Comparison of ENCODE assay signal across 32 mouse cellular contexts in the genomic region with DNA sequence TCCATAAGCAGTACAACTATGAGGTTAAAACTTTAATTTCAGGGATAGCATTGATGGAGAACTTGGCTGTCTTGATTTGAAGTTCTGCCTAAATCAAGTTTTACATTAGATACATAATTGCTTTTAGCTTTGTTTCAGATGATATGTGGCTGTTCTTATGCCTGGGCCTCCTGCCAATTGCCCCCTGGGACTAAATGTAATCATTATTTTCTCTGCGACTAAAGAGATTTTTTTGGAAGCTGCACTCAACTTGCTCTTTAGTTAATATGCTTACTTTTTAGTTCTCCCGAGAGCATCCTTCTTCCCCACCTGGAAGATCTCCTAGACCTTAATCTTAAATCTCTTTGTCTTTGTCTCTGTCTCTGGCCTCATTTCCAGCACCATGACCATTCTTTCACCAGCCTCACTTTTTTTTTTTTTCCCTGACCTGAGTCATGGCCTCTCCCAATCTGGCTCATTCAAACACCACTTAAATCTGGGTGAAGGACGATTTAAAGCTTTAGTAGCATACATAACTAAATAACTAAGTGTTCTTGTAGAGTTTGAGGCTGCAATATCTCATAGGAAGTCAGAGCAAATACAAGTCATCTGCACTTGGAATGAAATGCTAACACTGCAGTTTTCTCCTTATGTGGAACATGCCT. TPM values are rescaled to one million over a fixed set of nuclear protein-coding genes. Genes with fewer than 3 reads are reported as not detected.
DNase-seq lines count a peak whose midpoint lies in the region; ATAC-seq and TF ChIP-seq lines count a peak whose summit lies in the region.
"Had no signal": no experiment of that assay in that cellular context is flagged by ENCODE, and none has a peak within 500 bp of the region (broad histone marks: within the 10 kb centered on the region; RNA-seq: fewer than 3 reads in every experiment).

No protein-coding gene starts in this region.

- no peak for TF ChIP-seq POLR2A in limb, embryonic 14.5 days (IDR thresholded peaks at IDR 0.05; ENCODE audit: borderline replicate concordance, extremely low read depth, insufficient read depth, insufficient read length)

- 22% methylated on average over 3 of the region's 3 CpGs for WGBS in intestine, embryonic 14.5 days
- 46% methylated on average over 3 of the region's 3 CpGs for WGBS in intestine, postnatal 0 days
- 45% methylated on average over 3 of the region's 3 CpGs for WGBS in limb, embryonic 14.5 days

- no peak overlapping the region for H3K9ac ChIP-seq in intestine, embryonic 14.5 days (ENCODE audit: low read length)
- H3K9ac ChIP-seq in intestine, postnatal 0 days (ENCODE audit: low read depth, low read length), result no peak overlapping the region
- no peak overlapping the region for H3K9ac ChIP-seq in limb, embryonic 14.5 days (ENCODE audit: low read depth, low read length, severe bottlenecking)
- H3K9ac ChIP-seq: heart, embryonic 13.5 days; hindbrain, embryonic 15.5 days; limb, embryonic 15.5 days; liver, embryonic 13.5 days; midbrain, embryonic 15.5 days; neural tube, embryonic 12.5 days had no signal

- no peak for TF ChIP-seq CTCF in intestine, postnatal 0 days (IDR thresholded peaks at IDR 0.05; ENCODE audit: low read depth)

- peak; percentile 62 for DNase-seq in intestine, embryonic 14.5 days (ENCODE audit: low spot score)
- peak; percentile 3 for DNase-seq in retina, postnatal 1 day
- DNase-seq in retina, embryonic 14.5 days (ENCODE audit: low spot score), result no peak
- peak; percentile 3 for DNase-seq in brain, adult 2 months (ENCODE audit: low read depth, low spot score)
- DNase-seq in limb, embryonic 14.5 days (ENCODE audit: low spot score), result peak; percentile 68
- DNase-seq in natural killer cell, adult 2 months (ENCODE audit: low spot score in 2 of 2), result no peak
- DNase-seq in lung, postnatal 36 days, result no peak
- DNase-seq: adrenal gland, postnatal 36 days; cerebellum, adult 8-10 months; cerebellum, postnatal 25 days; heart, postnatal 10 days; kidney, adult 11 months; layer of hippocampus, adult 9-11 months; liver, embryonic 13.5 days; lung, adult 18-20 months; lung, postnatal 10 days; thymus, postnatal 14 days had no signal

- H3K9me3 ChIP-seq in intestine, embryonic 14.5 days (ENCODE audit: control insufficient read depth, low read length), result no peaks in the 10 kb centered on the region
- no peaks in the 10 kb centered on the region for H3K9me3 ChIP-seq in intestine, postnatal 0 days (ENCODE audit: control insufficient read depth)
- no peaks in the 10 kb centered on the region for H3K9me3 ChIP-seq in limb, embryonic 14.5 days (ENCODE audit: control insufficient read depth, low read length)
- H3K9me3 ChIP-seq: heart, embryonic 13.5 days; hindbrain, embryonic 15.5 days; limb, embryonic 15.5 days; liver, embryonic 13.5 days; midbrain, embryonic 10.5 days; midbrain, embryonic 15.5 days; neural tube, embryonic 12.5 days had no signal

- H3K4me3 ChIP-seq in intestine, embryonic 14.5 days (ENCODE audit: low read depth, low read length), result no peak overlapping the region
- no peak overlapping the region for H3K4me3 ChIP-seq in intestine, postnatal 0 days (ENCODE audit: low read depth, low read length)
- no peak overlapping the region for H3K4me3 ChIP-seq in limb, embryonic 14.5 days (replicated peaks; ENCODE audit: low read length)
- H3K4me3 ChIP-seq: heart, embryonic 13.5 days; hindbrain, embryonic 15.5 days; limb, embryonic 15.5 days; liver, embryonic 13.5 days; midbrain, embryonic 10.5 days; midbrain, embryonic 15.5 days; neural tube, embryonic 12.5 days had no signal

- H3K4me2 ChIP-seq in intestine, embryonic 14.5 days (ENCODE audit: low read length), result no peak overlapping the region
- no peak overlapping the region for H3K4me2 ChIP-seq in intestine, postnatal 0 days (replicated peaks; ENCODE audit: low read depth)
- no peak overlapping the region for H3K4me2 ChIP-seq in limb, embryonic 14.5 days (replicated peaks; ENCODE audit: low read depth, low read length, severe bottlenecking)
- H3K4me2 ChIP-seq: heart, embryonic 13.5 days; hindbrain, embryonic 15.5 days; limb, embryonic 15.5 days; liver, embryonic 13.5 days; midbrain, embryonic 15.5 days; neural tube, embryonic 12.5 days had no signal

- no peaks in the 10 kb centered on the region for H3K27me3 ChIP-seq in intestine, embryonic 14.5 days (replicated peaks; ENCODE audit: control insufficient read depth, insufficient read depth, low read length)
- no peaks in the 10 kb centered on the region for H3K27me3 ChIP-seq in intestine, postnatal 0 days (replicated peaks; ENCODE audit: control insufficient read depth, insufficient read depth, low read length)
- no peaks in the 10 kb centered on the region for H3K27me3 ChIP-seq in limb, embryonic 14.5 days (ENCODE audit: control insufficient read depth, insufficient read depth, low read length)
- H3K27me3 ChIP-seq: CH12.LX; heart, embryonic 13.5 days; hindbrain, embryonic 15.5 days; limb, embryonic 15.5 days; liver, embryonic 13.5 days; midbrain, embryonic 15.5 days; neural tube, embryonic 12.5 days; Patski had no signal

- ATAC-seq in intestine, embryonic 14.5 days (replicated peaks; ENCODE audit: low FRiP score, low TSS enrichment, low read depth), result no peak; the same call in 1 of the 2 replicates
- ATAC-seq in intestine, postnatal 0 days, result no peak
- ATAC-seq in limb, embryonic 14.5 days (ENCODE audit: low FRiP score, low read depth), result no peak
- ATAC-seq: forebrain, embryonic 16.5 days; midbrain, embryonic 15.5 days; Patski had no signal

- no peaks in the 10 kb centered on the region; the same call in 1 of the 2 replicates for H3K4me1 ChIP-seq in intestine, embryonic 14.5 days (replicated peaks; ENCODE audit: control insufficient read depth, insufficient read depth, low read length)
- 0 out of 2 replicates have a peak, but pooled peaks cover 2% of the 10 kb centered on the region for H3K4me1 ChIP-seq in intestine, postnatal 0 days (replicated peaks; ENCODE audit: control insufficient read depth, insufficient read depth, low read length)
- no peaks in the 10 kb centered on the region for H3K4me1 ChIP-seq in limb, embryonic 14.5 days (ENCODE audit: control insufficient read depth, insufficient read depth, low read length)
- H3K4me1 ChIP-seq: heart, embryonic 13.5 days; hindbrain, embryonic 15.5 days; limb, embryonic 15.5 days; liver, embryonic 13.5 days; midbrain, embryonic 10.5 days; midbrain, embryonic 15.5 days; neural tube, embryonic 12.5 days had no signal

- H3K36me3 ChIP-seq in intestine, embryonic 14.5 days (ENCODE audit: control insufficient read depth, insufficient read depth, low read length), result no peaks in the 10 kb centered on the region
- no peaks in the 10 kb centered on the region for H3K36me3 ChIP-seq in intestine, postnatal 0 days (ENCODE audit: control insufficient read depth, insufficient read depth)
- no peaks in the 10 kb centered on the region for H3K36me3 ChIP-seq in limb, embryonic 14.5 days (ENCODE audit: control insufficient read depth, insufficient read depth, low read length)
- H3K36me3 ChIP-seq: heart, embryonic 13.5 days; hindbrain, embryonic 15.5 days; limb, embryonic 15.5 days; liver, embryonic 13.5 days; midbrain, embryonic 10.5 days; midbrain, embryonic 15.5 days; neural tube, embryonic 12.5 days had no signal

- H3K27ac ChIP-seq in intestine, embryonic 14.5 days (ENCODE audit: low read depth), result peak overlapping the region; percentile 27; the same call in 1 of the 2 replicates
- no peak overlapping the region for H3K27ac ChIP-seq in intestine, postnatal 0 days (ENCODE audit: low read depth, low read length)
- no peak overlapping the region for H3K27ac ChIP-seq in limb, embryonic 14.5 days (replicated peaks; ENCODE audit: low read depth, low read length)
- H3K27ac ChIP-seq: heart, embryonic 13.5 days; hindbrain, embryonic 15.5 days; limb, embryonic 15.5 days; liver, embryonic 13.5 days; midbrain, embryonic 10.5 days; midbrain, embryonic 15.5 days; neural tube, embryonic 12.5 days had no signal

RNA-seq across cellular contexts. Expression of a gene that starts 23.5 kb away (rescaled TPM):
- not detected in 2 replicates for polyA plus RNA-seq in intestine, embryonic 14.5 days (2014; fragmentation: Nextera tagmentation; extraction: Ambion mirVana)
- polyA plus RNA-seq in intestine, postnatal 0 days (2015; fragmentation: Nextera tagmentation; extraction: Ambion mirVana), result not detected in 2 replicates
- polyA plus RNA-seq in limb, embryonic 14.5 days (2012; rRNA removed), result 0.03 TPM in 1 of 2 replicates, not detected in the other
- 0.12 TPM in 1 of 2 replicates, not detected in the other for polyA plus RNA-seq in limb, embryonic 14.5 days (2014; fragmentation: Nextera tagmentation; extraction: Ambion mirVana)
- polyA plus RNA-seq: C2C12; embryonic facial prominence, embryonic 11.5 days; forebrain, embryonic 16.5 days; gonadal fat pad, adult 2 months; heart, embryonic 13.5 days; hindbrain, embryonic 15.5 days; kidney, embryonic 14.5 days; large intestine, adult 2 months; liver, embryonic 13.5 days; midbrain, embryonic 10.5 days; midbrain, embryonic 15.5 days; neural tube, embryonic 12.5 days had no signal

RNA-seq across cellular contexts. Expression of a gene that starts 34.9 kb away (rescaled TPM):
- 43.0 and 45.1 TPM in 2 replicates for polyA plus RNA-seq in intestine, embryonic 14.5 days (2014; fragmentation: Nextera tagmentation; extraction: Ambion mirVana)
- 21.2 and 22.9 TPM in 2 replicates for polyA plus RNA-seq in intestine, postnatal 0 days (2015; fragmentation: Nextera tagmentation; extraction: Ambion mirVana)
- polyA plus RNA-seq in limb, embryonic 14.5 days (2012; rRNA removed), result 67.0 and 78.2 TPM in 2 replicates
- polyA plus RNA-seq in limb, embryonic 14.5 days (2014; fragmentation: Nextera tagmentation; extraction: Ambion mirVana), result 45.7 and 51.1 TPM in 2 replicates

Comparison
In these comparisons a context has a peak if more than half of its experiments do, and no peak if none do; other contexts are left out.
1. DNase-seq: peak in intestine, embryonic 14.5 days (single experiment), retina, postnatal 1 day (single experiment), brain, adult 2 months (single experiment) and limb, embryonic 14.5 days (single experiment); none in retina, embryonic 14.5 days (single experiment), natural killer cell, adult 2 months (0 of 2) and lung, postnatal 36 days (single experiment).